Mouse (Mus musculus): ENCODE measurements at regions not wholly inside any gene's neighbourhood (a gene's known extent, or its start where the extent isn't known, plus 50 kb on each side); places are given as distances from the start of the nearest gene placed in this dataset.

DNA sequence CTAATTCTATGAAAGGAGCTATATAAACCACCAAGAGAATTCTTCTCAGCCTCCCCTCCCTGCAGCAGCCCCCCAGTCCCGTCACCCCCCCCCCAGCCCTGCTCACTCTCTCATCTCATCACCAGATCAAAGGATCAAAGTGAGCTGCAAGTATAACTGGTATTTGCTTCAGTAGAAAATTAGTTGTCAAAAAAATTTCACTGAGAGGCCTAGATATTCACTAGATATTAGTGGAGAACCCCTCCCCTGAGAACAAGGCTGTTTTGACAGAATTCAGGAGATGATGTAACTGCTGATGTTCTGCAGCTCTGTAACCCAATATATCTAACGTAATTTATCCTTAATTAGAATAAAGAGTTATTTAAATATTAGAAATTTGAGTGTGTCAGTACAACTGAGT is 124.2 kb upstream of the Slitrk2 start:
- no peak for DNase-seq

DNA sequence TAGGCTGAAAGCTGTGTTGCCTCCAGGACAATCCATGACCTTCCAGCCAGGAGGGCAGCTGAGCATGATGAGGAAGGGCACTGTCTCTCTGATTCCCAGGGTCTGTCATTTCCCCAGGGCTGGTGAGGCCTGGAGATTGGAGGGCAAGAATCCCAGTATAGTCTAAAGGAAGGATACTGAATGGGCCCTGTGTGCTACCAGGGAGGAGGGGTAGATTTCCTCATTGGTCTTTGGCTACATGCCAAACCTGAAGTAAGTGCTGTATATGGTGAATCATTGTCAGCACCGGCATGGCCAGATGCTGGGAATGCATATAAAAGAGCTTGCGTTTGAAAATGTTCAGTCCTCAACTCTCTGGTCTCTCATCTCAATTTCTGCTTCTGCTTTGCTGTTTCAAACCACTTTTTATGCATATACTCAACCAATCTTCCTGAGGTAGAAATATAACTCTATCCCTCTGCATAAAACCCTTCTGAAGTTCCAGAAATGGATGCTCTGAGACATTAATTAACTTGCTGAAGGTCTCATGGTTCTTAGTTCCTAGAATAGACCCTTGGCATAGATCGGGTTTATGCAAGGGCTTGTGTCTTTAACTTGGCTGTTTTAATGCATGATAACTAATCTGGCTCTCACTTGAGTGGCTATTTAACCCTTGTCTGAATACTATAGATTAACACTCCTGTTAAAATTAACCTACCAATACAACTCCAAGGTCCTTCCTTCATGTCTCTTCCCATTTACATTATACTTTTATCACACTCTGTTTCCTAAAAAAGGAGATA is 122.1 kb upstream of the Slitrk2 start:
- DNase-seq: no peak

GRCm38 (mm10) chrX:66528931-66529330 is 120.2 kb upstream of the Slitrk2 start:
- no peak for DNase-seq

GRCm38 (mm10) chrX:66544002-66544520 is 105.1 kb upstream of the Slitrk2 start:
- no peak for DNase-seq

GRCm38 (mm10) chrX:66554539-66554938 is 94.6 kb upstream of the Slitrk2 start:
- peak; percentile 23 for DNase-seq

All from adrenal gland, adult 2 months (tissue).